Mouse (Mus musculus): ENCODE measurements around the gene Gucd1. TPM values are rescaled to one million over a fixed set of nuclear protein-coding genes. Genes with fewer than 3 reads are reported as not detected.
A peak's percentile ranks its signal among the peaks of the same experiment; 100 is the strongest.

The Gucd1 gene
- total and polyA plus RNA-seq, 3 experiments = 16.8 to 19.0 (median 18.0) TPM

DNA sequence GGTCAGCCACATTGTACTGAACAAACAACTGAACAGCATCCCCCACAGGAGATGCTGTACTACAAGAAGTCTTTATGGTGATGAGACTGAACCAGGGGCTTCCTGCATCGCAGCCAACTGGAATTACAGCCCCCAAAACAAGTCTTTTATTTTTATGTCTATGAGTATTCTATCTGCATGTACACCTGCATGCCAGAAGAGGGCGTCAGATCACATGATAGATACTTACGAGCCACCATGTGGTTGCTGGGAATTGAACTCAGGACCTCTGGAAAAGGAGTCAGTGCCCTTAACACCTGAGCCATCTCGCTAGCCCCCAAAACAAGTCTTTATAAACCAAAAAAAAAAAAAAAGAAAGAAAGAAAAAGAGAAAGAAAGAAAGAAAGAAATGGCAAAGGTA, 74.8 kb downstream of the Gucd1 start:
- no peaks in the 10 kb centered on the region for H3K27me3 ChIP-seq (replicated peaks)
- in situ Hi-C loops (cut with MboI; ENCODE audit: low pct_ligation_motif_present, low pct_unique_long_range_greater_than_20kb, low sequenced_read_pairs) = loop anchor here (10.0 kb wide), 1 partner anchor 62 kb away; no protein-coding TSS in a partner anchor
- H3K4me1 ChIP-seq (ENCODE audit: control insufficient read depth in 1 of 2, insufficient read depth in 2 of 2) = peaks cover 13 to 40% of the 10 kb centered on the region in 2 experiments
- no peak for DNase-seq (ENCODE audit: extremely low read depth)
- H3K4me2 ChIP-seq (ENCODE audit: insufficient read depth, low read depth, poor library complexity, severe bottlenecking) = no peak overlapping the region
- peak; percentile 39 for TF ChIP-seq SMC3 (IDR thresholded peaks at IDR 0.05; ENCODE audit: low read depth, low read length)
- no peak for TF ChIP-seq MAFK (IDR thresholded peaks at IDR 0.05; ENCODE audit: insufficient replicate concordance, low read length)
- no peak for TF ChIP-seq MEF2A (IDR thresholded peaks at IDR 0.05; ENCODE audit: borderline replicate concordance, low read depth, low read length)
- no peak for TF ChIP-seq BHLHE40 (IDR thresholded peaks at IDR 0.05; ENCODE audit: low read depth, low read length)
- TF ChIP-seq TBP (conservative IDR thresholded peaks at IDR 0.05; ENCODE audit: low read depth, low read length) = no peak
- no peak for TF ChIP-seq POLR2A (IDR thresholded peaks at IDR 0.05; ENCODE audit: low read depth, low read length)
- TF ChIP-seq JUND (conservative IDR thresholded peaks at IDR 0.05; ENCODE audit: low read depth, low read length) = no peak
- TF ChIP-seq NELFE (IDR thresholded peaks at IDR 0.05; ENCODE audit: low read depth, low read length) = no peak
- TF ChIP-seq CTCF (conservative IDR thresholded peaks at IDR 0.05 in 1 of 2, IDR thresholded peaks at IDR 0.05 in 1 of 2; ENCODE audit: low read depth in 2 of 2, low read length in 2 of 2) = peak in 1 of 2 experiments; percentile 52; a peak in 2 of 4 replicates
- no peak for TF ChIP-seq JUN (IDR thresholded peaks at IDR 0.05; ENCODE audit: insufficient read depth, low read depth, low read length)
- TF ChIP-seq ELF1 (IDR thresholded peaks at IDR 0.05; ENCODE audit: low read depth, low read length) = no peak
- TF ChIP-seq MXI1 (IDR thresholded peaks at IDR 0.05; ENCODE audit: low read depth, low read length) = no peak
- TF ChIP-seq RAD21 (IDR thresholded peaks at IDR 0.05; ENCODE audit: low read depth, low read length) = peak; percentile 13
- TF ChIP-seq PAX5 (IDR thresholded peaks at IDR 0.05; ENCODE audit: low read length) = no peak
- TF ChIP-seq ZKSCAN1 (IDR thresholded peaks at IDR 0.05; ENCODE audit: borderline replicate concordance, low read depth, low read length) = no peak
- no peak overlapping the region for H3K4me3 ChIP-seq (replicated peaks in 1 of 3; ENCODE audit: low read depth in 2 of 3, low read length in 2 of 3, poor library complexity in 1 of 3)
- H3K9me3 ChIP-seq (replicated peaks; ENCODE audit: low read length) = no peaks in the 10 kb centered on the region
- no peaks in the 10 kb centered on the region for H3K79me2 ChIP-seq (replicated peaks; ENCODE audit: control insufficient read depth, extremely low read depth, insufficient read depth, poor library complexity, severe bottlenecking)
- no peak overlapping the region for H3K27ac ChIP-seq (ENCODE audit: insufficient read depth, low read depth)
- no peaks in the 10 kb centered on the region for H3K36me3 ChIP-seq (replicated peaks in 1 of 2; ENCODE audit: control insufficient read depth in 1 of 2, insufficient read depth in 1 of 2, low read length in 1 of 2)
- dilution Hi-C loops (cut with MboI; ENCODE audit: extremely low pct_ligation_motif_present, extremely low pct_unique_long_range_greater_than_20kb, low sequenced_read_pairs) = no loop called here
- no peak overlapping the region for H3K9ac ChIP-seq (ENCODE audit: insufficient read depth, low read depth)

DNA sequence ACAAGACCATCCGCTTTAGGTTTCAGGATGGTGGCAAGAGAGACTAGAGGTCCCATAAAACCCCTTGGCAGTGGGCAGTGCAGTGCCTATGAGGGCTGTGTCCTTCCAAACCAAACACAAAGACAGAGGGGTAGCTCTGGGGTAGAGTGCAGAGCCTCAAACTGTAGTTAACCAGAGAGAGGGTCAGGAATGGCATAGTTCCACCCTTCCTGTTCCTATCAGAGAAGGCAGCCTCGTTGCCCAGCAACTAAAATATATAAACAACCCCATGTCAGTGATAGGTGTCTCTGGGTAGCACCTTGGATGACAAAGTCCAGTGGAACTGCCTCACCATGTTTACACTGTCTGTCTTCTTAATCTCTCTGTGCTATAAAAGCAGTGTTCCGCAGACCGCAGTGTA, 76.0 kb downstream of the Gucd1 start:
- Histone ChIP-seq H3K9me3 (replicated peaks; ENCODE audit: low read length) (no peaks in the 10 kb centered on the region), H3K27ac (ENCODE audit: insufficient read depth, low read depth) (no peak overlapping the region), H3K36me3 (replicated peaks in 1 of 2; ENCODE audit: control insufficient read depth in 1 of 2, insufficient read depth in 1 of 2, low read length in 1 of 2) (no peaks in the 10 kb centered on the region), H3K4me2 (ENCODE audit: insufficient read depth, low read depth, poor library complexity, severe bottlenecking) (no peak overlapping the region), H3K27me3 (replicated peaks) (no peaks in the 10 kb centered on the region), H3K4me1 (ENCODE audit: control insufficient read depth in 1 of 2, insufficient read depth in 2 of 2) (peaks cover 9 to 30% of the 10 kb centered on the region in 2 experiments), H3K79me2 (replicated peaks; ENCODE audit: control insufficient read depth, extremely low read depth, insufficient read depth, poor library complexity, severe bottlenecking) (no peaks in the 10 kb centered on the region), H3K4me3 (replicated peaks in 1 of 3; ENCODE audit: low read depth in 2 of 3, low read length in 2 of 3, poor library complexity in 1 of 3) (no peak overlapping the region), H3K9ac (ENCODE audit: insufficient read depth, low read depth) (no peak overlapping the region)
- in situ Hi-C loops (cut with MboI; ENCODE audit: low pct_ligation_motif_present, low pct_unique_long_range_greater_than_20kb, low sequenced_read_pairs) (loop anchor here (10.0 kb wide), 1 partner anchor 63 kb away; no protein-coding TSS in a partner anchor), dilution Hi-C loops (cut with MboI; ENCODE audit: extremely low pct_ligation_motif_present, extremely low pct_unique_long_range_greater_than_20kb, low sequenced_read_pairs) (no loop called here)
- no peak for TF ChIP-seq ZC3H11A (IDR thresholded peaks at IDR 0.05; ENCODE audit: low read depth, low read length)
- no peak for TF ChIP-seq EP300 (IDR thresholded peaks at IDR 0.05; ENCODE audit: low read length)
- TF ChIP-seq PAX5 (IDR thresholded peaks at IDR 0.05; ENCODE audit: low read length) = no peak
- TF ChIP-seq MEF2A (IDR thresholded peaks at IDR 0.05; ENCODE audit: borderline replicate concordance, low read depth, low read length) = no peak
- TF ChIP-seq POLR2A (IDR thresholded peaks at IDR 0.05; ENCODE audit: low read depth, low read length) = no peak
- no peak for TF ChIP-seq CTCF (conservative IDR thresholded peaks at IDR 0.05 in 1 of 2, IDR thresholded peaks at IDR 0.05 in 1 of 2; ENCODE audit: low read depth in 2 of 2, low read length in 2 of 2)
- no peak for TF ChIP-seq IRF4 (IDR thresholded peaks at IDR 0.05; ENCODE audit: low read depth, low read length)
- no peak for TF ChIP-seq NRF1 (IDR thresholded peaks at IDR 0.05; ENCODE audit: low read depth, low read length)
- no peak for TF ChIP-seq ZKSCAN1 (IDR thresholded peaks at IDR 0.05; ENCODE audit: borderline replicate concordance, low read depth, low read length)
- TF ChIP-seq RAD21 (IDR thresholded peaks at IDR 0.05; ENCODE audit: low read depth, low read length) = no peak
- no peak for TF ChIP-seq HCFC1 (IDR thresholded peaks at IDR 0.05; ENCODE audit: low read depth, low read length)
- no peak for DNase-seq (ENCODE audit: extremely low read depth)

Measured in CH12.LX (cell line).